Mouse (Mus musculus) embryonic facial prominence, embryonic 13.5 days (tissue): ENCODE results near the gene Cplx1. TPM values are rescaled to one million over a fixed set of nuclear protein-coding genes. Genes with fewer than 3 reads are reported as not detected.
A peak's percentile ranks its signal among the peaks of the same experiment; 100 is the strongest.

Experiments
- ATAC-seq: fragments of 200-750 bp; cut with Nextera tagmentation; 2 replicates; pipeline ENCODE4 v1.8.0; 2017; ENCODE audit warnings: low read depth; ENCODE audit not compliant: insufficient number of reproducible peaks, insufficient read depth, low FRiP score, low TSS enrichment
- H3K27ac ChIP-seq: fragments of 300-500 bp; sonication (generic); 2 replicates; pipeline ENCODE4 v1.5.1; 2015; ENCODE audit warnings: moderate library complexity, mild to moderate bottlenecking, inconsistent platforms
- H3K27me3 ChIP-seq: fragments of 300-500 bp; sonication (generic); 2 replicates; pipeline ENCODE4 v1.6.1; 2015; ENCODE audit warnings: mild to moderate bottlenecking, inconsistent platforms
- H3K36me3 ChIP-seq: fragments of 300-500 bp; sonication (generic); 2 replicates; pipeline ENCODE4 v1.6.1; 2015; ENCODE audit warnings: mild to moderate bottlenecking, inconsistent platforms
- H3K4me1 ChIP-seq: fragments of 300-500 bp; sonication (generic); 2 replicates; pipeline ENCODE4 v1.6.1; 2015; ENCODE audit warnings: inconsistent platforms
- H3K4me2 ChIP-seq: fragments of 300-500 bp; sonication (generic); 2 replicates; pipeline ENCODE4 v1.6.1; 2015; ENCODE audit warnings: moderate library complexity, mild to moderate bottlenecking, inconsistent platforms
- H3K4me3 ChIP-seq: fragments of 300-500 bp; sonication (generic); 2 replicates; pipeline ENCODE4 v1.5.1; 2015; ENCODE audit warnings: mild to moderate bottlenecking, inconsistent platforms
- H3K9ac ChIP-seq: fragments of 300-500 bp; sonication (generic); 2 replicates; pipeline ENCODE4 v1.6.1; 2015; ENCODE audit warnings: mild to moderate bottlenecking, inconsistent platforms
- H3K9me3 ChIP-seq: fragments of 300-500 bp; sonication (generic); 2 replicates; pipeline ENCODE4 v1.6.1; 2016; ENCODE audit warnings: inconsistent platforms
- WGBS: fragments of 180-500 bp; shearing (Covaris S2); methylation state at CpG from one replicate; pipeline ENCODE4 v1.1.7; 2015; ENCODE audit warnings: mixed read lengths; 5-methylcytosine and 5-hydroxymethylcytosine counted together
- polyA plus RNA-seq: library from polyadenylated mRNA; unstranded; fragments of >200 nt; fragmentation: Nextera tagmentation; extraction: Ambion mirVana; gene quantifications from 2 replicates; pipeline ENCODE4 v1.2.1, GENCODE M21; 2015

The Cplx1 gene
- polyA plus RNA-seq, 1 experiment from 2014 or later, result 0.66 TPM

GRCm38 (mm10) chr5:108549137-108549488 lies 711 bp downstream of the Cplx1 start:
- no peaks in the 10 kb centered on the region for H3K36me3 ChIP-seq
- peaks cover 48% of the 10 kb centered on the region for H3K27me3 ChIP-seq
- H3K9me3 ChIP-seq, result no peaks in the 10 kb centered on the region
- no peak for ATAC-seq
- peak overlapping the region; percentile 41 for H3K4me3 ChIP-seq
- peaks cover 14% of the 10 kb centered on the region for H3K4me1 ChIP-seq
- 18% methylated on average over 7 of the region's 7 CpGs for WGBS
- peak overlapping the region; percentile 73 for H3K4me2 ChIP-seq
- H3K9ac ChIP-seq, result no peak overlapping the region
- no peak overlapping the region for H3K27ac ChIP-seq

GRCm38 (mm10) chr5:108547636-108548035 lies 2.2 kb downstream of the Cplx1 start:
- WGBS, result 91% methylated on average over 5 of the region's 5 CpGs
- no peaks in the 10 kb centered on the region for H3K36me3 ChIP-seq
- no peak overlapping the region for H3K9ac ChIP-seq
- no peak overlapping the region for H3K4me3 ChIP-seq
- H3K27me3 ChIP-seq, result peaks cover 43% of the 10 kb centered on the region
- H3K4me1 ChIP-seq, result peaks cover 14% of the 10 kb centered on the region
- no peaks in the 10 kb centered on the region for H3K9me3 ChIP-seq
- no peak for ATAC-seq
- no peak overlapping the region for H3K27ac ChIP-seq
- no peak overlapping the region for H3K4me2 ChIP-seq

GRCm38 (mm10) chr5:108543516-108544291 lies 6.1 kb downstream of the Cplx1 start:
- ATAC-seq, result no peak
- WGBS, result 69% methylated on average over 7 of the region's 7 CpGs
- Histone ChIP-seq H3K4me3 (no peak overlapping the region), H3K36me3 (no peaks in the 10 kb centered on the region), H3K4me2 (no peak overlapping the region), H3K27me3 (peaks cover 11% of the 10 kb centered on the region), H3K4me1 (no peaks in the 10 kb centered on the region), H3K9ac (no peak overlapping the region), H3K27ac (no peak overlapping the region), H3K9me3 (no peaks in the 10 kb centered on the region)

GRCm38 (mm10) chr5:108534188-108534587 lies 15.6 kb downstream of the Cplx1 start:
- no peaks in the 10 kb centered on the region for H3K36me3 ChIP-seq
- H3K4me3 ChIP-seq, result no peak overlapping the region
- no peak overlapping the region for H3K4me2 ChIP-seq
- peaks cover 10% of the 10 kb centered on the region for H3K9me3 ChIP-seq
- 96% methylated on average over 2 of the region's 2 CpGs for WGBS
- H3K27me3 ChIP-seq, result no peaks in the 10 kb centered on the region
- H3K9ac ChIP-seq, result no peak overlapping the region
- H3K27ac ChIP-seq, result no peak overlapping the region
- no peaks in the 10 kb centered on the region for H3K4me1 ChIP-seq
- no peak for ATAC-seq

GRCm38 (mm10) chr5:108522597-108522996 lies 27.2 kb downstream of the Cplx1 start:
- ATAC-seq, result no peak
- Histone ChIP-seq H3K9me3 (no peaks in the 10 kb centered on the region), H3K36me3 (no peaks in the 10 kb centered on the region)

GRCm38 (mm10) chr5:108521896-108522295 lies 27.9 kb downstream of the Cplx1 start:
- no peak for ATAC-seq
- H3K9me3 ChIP-seq, result no peaks in the 10 kb centered on the region
- H3K4me2 ChIP-seq, result no peak overlapping the region
- H3K4me1 ChIP-seq, result 0 out of 2 replicates have a peak, but pooled peaks cover 2% of the 10 kb centered on the region
- no peaks in the 10 kb centered on the region for H3K36me3 ChIP-seq
- no peak overlapping the region for H3K27ac ChIP-seq
- no peak overlapping the region for H3K4me3 ChIP-seq
- no peak overlapping the region for H3K9ac ChIP-seq
- 76% methylated on average over 3 of the region's 3 CpGs for whole genome bisulfite sequencing
- H3K27me3 ChIP-seq, result no peaks in the 10 kb centered on the region

More at GRCm38 (mm10) chr5:108522597-108522996, 27.2 kb downstream of the Cplx1 start:
- Histone ChIP-seq H3K4me1 (0 out of 2 replicates have a peak, but pooled peaks cover 2% of the 10 kb centered on the region), H3K27ac (no peak overlapping the region), H3K4me3 (no peak overlapping the region), H3K9ac (no peak overlapping the region), H3K4me2 (no peak overlapping the region), H3K27me3 (no peaks in the 10 kb centered on the region)
- 82% methylated on average over 3 of the region's 3 CpGs for WGBS

- Histone ChIP-seq H3K9ac (no peak overlapping the region), H3K36me3 (no peaks in the 10 kb centered on the region), H3K27ac (no peak overlapping the region), H3K4me2 (no peak overlapping the region), H3K27me3 (no peaks in the 10 kb centered on the region), H3K4me1 (0 out of 2 replicates have a peak, but pooled peaks cover 2% of the 10 kb centered on the region), H3K9me3 (no peaks in the 10 kb centered on the region), H3K4me3 (no peak overlapping the region)
- ATAC-seq, result no peak
- WGBS, result 52% methylated on average over 2 of the region's 2 CpGs
These were observed 28.8 kb downstream of the Cplx1 start for GRCm38 (mm10) chr5:108521016-108521415.

GRCm38 (mm10) chr5:108520153-108520552 lies 29.7 kb downstream of the Cplx1 start:
- Histone ChIP-seq H3K4me3 (no peak overlapping the region), H3K9ac (no peak overlapping the region), H3K4me2 (no peak overlapping the region), H3K36me3 (no peaks in the 10 kb centered on the region), H3K27me3 (no peaks in the 10 kb centered on the region), H3K27ac (no peak overlapping the region), H3K4me1 (0 out of 2 replicates have a peak, but pooled peaks cover 2% of the 10 kb centered on the region), H3K9me3 (no peaks in the 10 kb centered on the region)
- WGBS, result 82% methylated on average over 7 of the region's 7 CpGs
- ATAC-seq, result no peak

GRCm38 (mm10) chr5:108518951-108519350 lies 30.9 kb downstream of the Cplx1 start:
- Histone ChIP-seq H3K27ac (no peak overlapping the region), H3K9ac (no peak overlapping the region), H3K36me3 (no peaks in the 10 kb centered on the region), H3K9me3 (no peaks in the 10 kb centered on the region), H3K4me2 (no peak overlapping the region), H3K4me3 (no peak overlapping the region), H3K27me3 (no peaks in the 10 kb centered on the region), H3K4me1 (0 out of 2 replicates have a peak, but pooled peaks cover 2% of the 10 kb centered on the region)
- no peak for ATAC-seq
- 76% methylated on average over 5 of the region's 5 CpGs for WGBS

GRCm38 (mm10) chr5:108518106-108518885 lies 31.5 kb downstream of the Cplx1 start:
- ATAC-seq, result no peak
- H3K4me3 ChIP-seq, result no peak overlapping the region
- H3K4me2 ChIP-seq, result no peak overlapping the region
- 0 out of 2 replicates have a peak, but pooled peaks cover 2% of the 10 kb centered on the region for H3K4me1 ChIP-seq
- no peak overlapping the region for H3K9ac ChIP-seq
- no peaks in the 10 kb centered on the region for H3K27me3 ChIP-seq
- no peaks in the 10 kb centered on the region for H3K9me3 ChIP-seq
- no peak overlapping the region for H3K27ac ChIP-seq
- H3K36me3 ChIP-seq, result no peaks in the 10 kb centered on the region
- 80% methylated on average over 9 of the region's 9 CpGs for WGBS

GRCm38 (mm10) chr5:108516655-108517054 lies 33.2 kb downstream of the Cplx1 start:
- no peak overlapping the region for H3K9ac ChIP-seq
- no peaks in the 10 kb centered on the region for H3K36me3 ChIP-seq
- no peak overlapping the region for H3K4me2 ChIP-seq
- no peak for ATAC-seq
- no peaks in the 10 kb centered on the region for H3K9me3 ChIP-seq
- no peaks in the 10 kb centered on the region for H3K27me3 ChIP-seq
- 77% methylated on average over 3 of the region's 3 CpGs for WGBS
- H3K27ac ChIP-seq, result no peak overlapping the region
- H3K4me1 ChIP-seq, result 0 out of 2 replicates have a peak, but pooled peaks cover 2% of the 10 kb centered on the region
- H3K4me3 ChIP-seq, result no peak overlapping the region
